Mouse (Mus musculus) brain, embryonic 14.5 days (tissue): ENCODE measurements around the gene Atrnl1.

ENCODE experiments used
- CTCF ChIP-seq: fragments of 200-500 bp; IDR thresholded peaks from 2 replicates; pipeline ENCODE4 v1.5.1; 2012; ENCODE audit warnings: inconsistent platforms, mild to moderate bottlenecking, moderate library complexity, borderline replicate concordance; ENCODE audit not compliant: insufficient read depth, insufficient read length; ENCODE audit errors: extremely low read depth
- POLR2A ChIP-seq: fragments of 200-500 bp; IDR thresholded peaks from 2 replicates; pipeline ENCODE4 v1.6.1; 2012; ENCODE audit warnings: mild to moderate bottlenecking, inconsistent platforms, borderline replicate concordance; ENCODE audit not compliant: poor library complexity, insufficient read depth, insufficient read length, severe bottlenecking; ENCODE audit errors: extremely low read depth

- TF ChIP-seq POLR2A (no peak), CTCF (peak; percentile 38; the same call in 1 of the 2 replicates)
These were observed 114.1 kb downstream of the Atrnl1 start for GRCm38 (mm10) chr19:57724920-57725319.
